17 mouse cellular contexts compared by ENCODE assay signal in genomic region chr9:28303659-28304058, GRCm38 (mm10).
"Had no signal": no experiment of that assay in that cellular context is flagged by ENCODE, and none has a peak within 500 bp of the region (broad histone marks: within the 10 kb centered on the region; RNA-seq: fewer than 3 reads in every experiment).

No protein-coding gene starts in this region.

- H3K9me3 ChIP-seq: lung, embryonic 15.5 days; midbrain, embryonic 13.5 days; midbrain, embryonic 15.5 days; neural tube, embryonic 12.5 days; stomach, embryonic 15.5 days had no signal

- H3K27ac ChIP-seq: lung, embryonic 15.5 days; macrophage; midbrain, embryonic 13.5 days; midbrain, embryonic 15.5 days; neural tube, embryonic 12.5 days; stomach, embryonic 15.5 days; stomach, postnatal 0 days had no signal

- H3K27me3 ChIP-seq: lung, embryonic 15.5 days; megakaryocyte, embryonic 14.5 days; midbrain, embryonic 13.5 days; midbrain, embryonic 15.5 days; neural tube, embryonic 12.5 days; stomach, embryonic 15.5 days had no signal

- H3K9ac ChIP-seq: liver, postnatal 0 days; lung, embryonic 15.5 days; midbrain, embryonic 13.5 days; midbrain, embryonic 15.5 days; neural tube, embryonic 12.5 days; stomach, embryonic 15.5 days had no signal

- ATAC-seq: liver, postnatal 0 days; lung, postnatal 0 days; midbrain, embryonic 13.5 days; midbrain, embryonic 15.5 days had no signal

- DNase-seq: liver, postnatal 0 days; lung, adult 2 months; lung, postnatal 14 days; lung, postnatal 36 days; thymus, adult 2 months; thymus, postnatal 25 days; thymus, postnatal 4 days had no signal

- H3K4me2 ChIP-seq: lung, embryonic 15.5 days; midbrain, embryonic 11.5 days; midbrain, embryonic 13.5 days; midbrain, embryonic 15.5 days; neural tube, embryonic 12.5 days; stomach, embryonic 15.5 days had no signal

- H3K36me3 ChIP-seq: lung, embryonic 15.5 days; midbrain, embryonic 13.5 days; midbrain, embryonic 15.5 days; neural tube, embryonic 12.5 days; stomach, embryonic 15.5 days had no signal

- H3K4me3 ChIP-seq: lung, embryonic 15.5 days; megakaryocyte, embryonic 14.5 days; midbrain, embryonic 13.5 days; midbrain, embryonic 15.5 days; neural tube, embryonic 12.5 days; stomach, embryonic 15.5 days had no signal

- H3K4me1 ChIP-seq: lung, embryonic 15.5 days; megakaryocyte, embryonic 14.5 days; neural tube, embryonic 12.5 days; stomach, embryonic 15.5 days had no signal
